Mouse (Mus musculus): Measurements from ENCODE around the gene Src. TPM values are rescaled to one million over a fixed set of nuclear protein-coding genes. Genes with fewer than 3 reads are reported as not detected.

Gene Src
- polyA plus RNA-seq, 1 experiment from 2014 or later, result 20.9 TPM

- Histone ChIP-seq H3K9me3 (ENCODE audit: control insufficient read depth, low read length) (no peaks in the 10 kb centered on the region), H3K4me3 (ENCODE audit: low read length) (no peak overlapping the region), H3K4me2 (ENCODE audit: low read depth, low read length) (no peak overlapping the region), H3K27ac (ENCODE audit: low read length) (no peak overlapping the region), H3K27me3 (ENCODE audit: control insufficient read depth, insufficient read depth, low read depth, low read length) (no peaks in the 10 kb centered on the region), H3K4me1 (replicated peaks; ENCODE audit: control insufficient read depth, insufficient read depth, low read length) (peaks cover 6% of the 10 kb centered on the region), H3K36me3 (ENCODE audit: control insufficient read depth, insufficient read depth, low read length) (peaks cover 4% of the 10 kb centered on the region), H3K9ac (ENCODE audit: low read length) (no peak overlapping the region)
- ATAC-seq (ENCODE audit: low read depth), result no peak
- 60% methylated on average over 15 of the region's 15 CpGs for WGBS
These were observed 29.3 kb downstream of the Src start for GRCm38 (mm10) chr2:157447297-157448158.

GRCm38 (mm10) chr2:157448356-157448755 is 30.1 kb downstream of the Src start:
- Histone ChIP-seq H3K4me2 (ENCODE audit: low read depth, low read length) (no peak overlapping the region), H3K27me3 (ENCODE audit: control insufficient read depth, insufficient read depth, low read depth, low read length) (no peaks in the 10 kb centered on the region), H3K9me3 (ENCODE audit: control insufficient read depth, low read length) (no peaks in the 10 kb centered on the region), H3K4me3 (ENCODE audit: low read length) (no peak overlapping the region), H3K36me3 (ENCODE audit: control insufficient read depth, insufficient read depth, low read length) (peaks cover 4% of the 10 kb centered on the region), H3K27ac (ENCODE audit: low read length) (no peak overlapping the region), H3K9ac (ENCODE audit: low read length) (no peak overlapping the region), H3K4me1 (replicated peaks; ENCODE audit: control insufficient read depth, insufficient read depth, low read length) (peaks cover 7% of the 10 kb centered on the region)
- WGBS, result 89% methylated on average over 7 of the region's 7 CpGs
- ATAC-seq (ENCODE audit: low read depth), result no peak

GRCm38 (mm10) chr2:157450905-157451304 is 32.7 kb downstream of the Src start:
- no peak for ATAC-seq (ENCODE audit: low read depth)
- Histone ChIP-seq H3K4me1 (replicated peaks; ENCODE audit: control insufficient read depth, insufficient read depth, low read length) (peaks cover 13% of the 10 kb centered on the region), H3K9me3 (ENCODE audit: control insufficient read depth, low read length) (no peaks in the 10 kb centered on the region), H3K27ac (ENCODE audit: low read length) (0 out of 2 replicates have a peak overlapping the region, but pooled peaks have one; percentile 19), H3K9ac (ENCODE audit: low read length) (no peak overlapping the region), H3K27me3 (ENCODE audit: control insufficient read depth, insufficient read depth, low read depth, low read length) (no peaks in the 10 kb centered on the region), H3K4me2 (ENCODE audit: low read depth, low read length) (no peak overlapping the region), H3K36me3 (ENCODE audit: control insufficient read depth, insufficient read depth, low read length) (peaks cover 6% of the 10 kb centered on the region), H3K4me3 (ENCODE audit: low read length) (no peak overlapping the region)
- WGBS, result 79% methylated on average over 3 of the region's 3 CpGs

GRCm38 (mm10) chr2:157451372-157452040 is 33.3 kb downstream of the Src start:
- ATAC-seq (ENCODE audit: low read depth), result peak; percentile 63; the same call in 1 of the 2 replicates
- H3K4me2 ChIP-seq (ENCODE audit: low read depth, low read length), result no peak overlapping the region
- no peak overlapping the region for H3K9ac ChIP-seq (ENCODE audit: low read length)
- H3K4me3 ChIP-seq (ENCODE audit: low read length), result no peak overlapping the region
- no peaks in the 10 kb centered on the region for H3K27me3 ChIP-seq (ENCODE audit: control insufficient read depth, insufficient read depth, low read depth, low read length)
- WGBS, result 63% methylated on average over 7 of the region's 7 CpGs
- H3K36me3 ChIP-seq (ENCODE audit: control insufficient read depth, insufficient read depth, low read length), result peaks cover 6% of the 10 kb centered on the region
- no peaks in the 10 kb centered on the region for H3K9me3 ChIP-seq (ENCODE audit: control insufficient read depth, low read length)
- peaks cover 13% of the 10 kb centered on the region for H3K4me1 ChIP-seq (replicated peaks; ENCODE audit: control insufficient read depth, insufficient read depth, low read length)
- H3K27ac ChIP-seq (ENCODE audit: low read length), result peak overlapping the region; percentile 19; the same call in 1 of the 2 replicates

- peaks cover 8% of the 10 kb centered on the region for H3K36me3 ChIP-seq (ENCODE audit: control insufficient read depth, insufficient read depth, low read length)
- H3K9ac ChIP-seq (ENCODE audit: low read length), result peak overlapping the region; percentile 71
- H3K27ac ChIP-seq (ENCODE audit: low read length), result peak overlapping the region; percentile 64
- peak overlapping the region; percentile 51 for H3K4me3 ChIP-seq (ENCODE audit: low read length)
- H3K4me1 ChIP-seq (replicated peaks; ENCODE audit: control insufficient read depth, insufficient read depth, low read length), result peaks cover 37% of the 10 kb centered on the region
- no peaks in the 10 kb centered on the region for H3K9me3 ChIP-seq (ENCODE audit: control insufficient read depth, low read length)
- H3K4me2 ChIP-seq (ENCODE audit: low read depth, low read length), result peak overlapping the region; percentile 72
- H3K27me3 ChIP-seq (ENCODE audit: control insufficient read depth, insufficient read depth, low read depth, low read length), result no peaks in the 10 kb centered on the region
- WGBS, result 1% methylated on average over 56 of the region's 56 CpGs
- peak; percentile 90 for ATAC-seq (ENCODE audit: low read depth)
These were observed 39.0 kb downstream of the Src start for GRCm38 (mm10) chr2:157457100-157457806.

- 25% methylated on average over 14 of the region's 14 CpGs for WGBS
- H3K4me2 ChIP-seq (ENCODE audit: low read depth, low read length), result no peak overlapping the region
- H3K4me3 ChIP-seq (ENCODE audit: low read length), result no peak overlapping the region
- peak overlapping the region; percentile 40; the same call in 1 of the 2 replicates for H3K9ac ChIP-seq (ENCODE audit: low read length)
- no peaks in the 10 kb centered on the region for H3K9me3 ChIP-seq (ENCODE audit: control insufficient read depth, low read length)
- ATAC-seq (ENCODE audit: low read depth), result peak; percentile 10; the same call in 1 of the 2 replicates
- peaks cover 47% of the 10 kb centered on the region for H3K4me1 ChIP-seq (replicated peaks; ENCODE audit: control insufficient read depth, insufficient read depth, low read length)
- no peak overlapping the region for H3K27ac ChIP-seq (ENCODE audit: low read length)
- H3K36me3 ChIP-seq (ENCODE audit: control insufficient read depth, insufficient read depth, low read length), result peaks cover 11% of the 10 kb centered on the region
- no peaks in the 10 kb centered on the region for H3K27me3 ChIP-seq (ENCODE audit: control insufficient read depth, insufficient read depth, low read depth, low read length)
These were observed 40.2 kb downstream of the Src start for GRCm38 (mm10) chr2:157458472-157458871.

GRCm38 (mm10) chr2:157459736-157460135 is 41.5 kb downstream of the Src start:
- H3K4me3 ChIP-seq (ENCODE audit: low read length), result no peak overlapping the region
- ATAC-seq (ENCODE audit: low read depth), result no peak
- no peaks in the 10 kb centered on the region for H3K9me3 ChIP-seq (ENCODE audit: control insufficient read depth, low read length)
- no peak overlapping the region for H3K4me2 ChIP-seq (ENCODE audit: low read depth, low read length)
- H3K4me1 ChIP-seq (replicated peaks; ENCODE audit: control insufficient read depth, insufficient read depth, low read length), result peaks cover 55% of the 10 kb centered on the region
- H3K36me3 ChIP-seq (ENCODE audit: control insufficient read depth, insufficient read depth, low read length), result peaks cover 11% of the 10 kb centered on the region
- H3K9ac ChIP-seq (ENCODE audit: low read length), result no peak overlapping the region
- no peaks in the 10 kb centered on the region for H3K27me3 ChIP-seq (ENCODE audit: control insufficient read depth, insufficient read depth, low read depth, low read length)
- H3K27ac ChIP-seq (ENCODE audit: low read length), result no peak overlapping the region; the same call in 1 of the 2 replicates
- WGBS, result 33% methylated on average over 5 of the region's 5 CpGs

GRCm38 (mm10) chr2:157462776-157463710 is 44.8 kb downstream of the Src start:
- Histone ChIP-seq H3K9ac (ENCODE audit: low read length) (peak overlapping the region; percentile 39), H3K4me2 (ENCODE audit: low read depth, low read length) (0 out of 2 replicates have a peak overlapping the region, but pooled peaks have one; percentile 3), H3K4me1 (replicated peaks; ENCODE audit: control insufficient read depth, insufficient read depth, low read length) (peaks cover 53% of the 10 kb centered on the region), H3K36me3 (ENCODE audit: control insufficient read depth, insufficient read depth, low read length) (peaks cover 17% of the 10 kb centered on the region), H3K27ac (ENCODE audit: low read length) (peak overlapping the region; percentile 88), H3K9me3 (ENCODE audit: control insufficient read depth, low read length) (no peaks in the 10 kb centered on the region), H3K4me3 (ENCODE audit: low read length) (no peak overlapping the region), H3K27me3 (ENCODE audit: control insufficient read depth, insufficient read depth, low read depth, low read length) (no peaks in the 10 kb centered on the region)
- no peak for ATAC-seq (ENCODE audit: low read depth)
- 44% methylated on average over 20 of the region's 20 CpGs for WGBS
